Mouse (Mus musculus) adrenal gland, postnatal 25 days (tissue): Measurements from ENCODE around the gene Ttc27. TPM values are rescaled to one million over a fixed set of nuclear protein-coding genes. Genes with fewer than 3 reads are reported as not detected.
"Not testable (repeated sequence)": the region's sequence is repeated elsewhere in the genome, so short reads cannot be mapped to it uniquely, and the experiment has no call there.

Experiments
- DNase-seq: peaks from one replicate; pipeline ENCODE4 v3.0.0; 2021; ENCODE audit warnings: mixed read lengths
- long read RNA-seq: library from polyadenylated mRNA; stranded (forward); transcript quantifications from one replicate; pipeline ENCODE4 v2.0.0, GENCODE M21; 2021
- total RNA-seq: library from RNA; stranded (reverse); gene quantifications from 2 replicates; pipeline ENCODE4 v1.2.3, GENCODE M21; 2021

Gene Ttc27
- total RNA-seq = 24.2 and 31.7 TPM in 2 replicates
- long read RNA-seq, partial matches to known transcripts = 2 of 9 reads
- long read RNA-seq, other reads (novel, unspliced or antisense) = 3 of 9 reads

DNA sequence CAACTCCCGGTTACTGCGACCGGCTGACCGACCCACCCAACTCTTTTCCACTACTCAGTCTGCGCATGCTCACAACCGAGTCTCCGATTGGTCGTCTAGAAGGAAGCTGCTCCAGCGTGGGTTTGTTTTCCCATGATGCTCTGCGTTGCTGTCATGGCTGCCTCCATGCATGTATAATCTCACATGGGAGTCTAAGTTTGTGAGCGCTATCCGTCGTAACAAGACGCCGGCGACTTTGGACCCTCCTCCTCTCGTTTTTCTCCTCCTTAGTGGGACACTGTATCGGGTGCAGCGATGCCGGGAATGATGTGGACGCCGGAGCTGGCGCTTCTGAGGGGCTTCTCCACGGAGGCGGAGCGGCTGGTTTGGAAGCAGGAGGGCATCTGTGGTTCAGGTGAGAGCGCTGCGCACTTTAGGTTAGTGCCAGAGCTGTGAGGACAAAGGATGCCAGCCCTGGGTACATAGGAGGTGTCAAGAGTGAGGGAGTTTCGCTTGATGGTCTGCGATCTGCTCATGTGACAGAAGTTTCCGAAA, at the start of gene Ttc27:
TSS of gene Ttc27 (plus strand) at position 115 of the 534 bp plus-strand sequence.
- DNase-seq = peak; percentile 95

DNA sequence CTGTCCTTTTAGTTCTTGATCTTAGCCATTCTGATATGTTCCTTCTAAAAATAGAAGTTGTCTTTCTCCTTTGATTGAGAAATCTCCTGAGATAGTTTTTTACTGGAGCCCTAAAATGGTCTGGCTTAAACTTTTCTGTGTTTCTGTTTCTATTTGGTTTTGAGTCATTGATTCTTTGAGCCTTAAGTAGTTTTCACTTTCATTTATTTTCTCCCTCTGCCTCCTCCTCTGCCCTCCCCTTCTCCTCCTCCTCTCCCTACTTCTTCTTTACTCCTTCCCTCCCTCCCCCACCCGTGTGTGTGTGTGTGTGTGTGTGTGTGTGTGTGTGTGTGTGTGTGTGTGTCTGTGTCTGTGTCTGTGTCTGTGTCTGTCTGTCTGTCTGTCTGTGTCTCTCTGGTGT, 49.5 kb upstream of the Ttc27 start:
- no peak for DNase-seq

DNA sequence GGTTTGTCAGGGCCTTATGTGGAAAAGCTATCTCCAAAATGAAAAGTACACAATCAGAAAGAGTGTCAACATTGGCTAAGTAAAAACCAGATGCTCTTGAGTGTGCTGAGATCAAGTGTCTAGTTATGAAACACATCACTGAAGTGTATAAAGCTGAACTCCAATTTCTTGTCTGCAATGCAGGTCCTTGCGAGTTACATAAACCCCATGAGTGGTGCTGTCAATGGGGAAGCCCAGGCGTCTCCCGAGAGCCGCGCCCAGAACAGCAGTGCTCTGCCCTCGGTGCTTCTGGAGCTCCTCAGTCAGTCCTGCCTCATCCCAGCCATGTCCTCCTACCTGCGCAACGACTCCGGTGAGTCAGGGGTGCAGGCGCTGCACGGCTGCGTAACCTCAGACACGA, 47.5 kb upstream of the Ttc27 start:
- no peak for DNase-seq

DNA sequence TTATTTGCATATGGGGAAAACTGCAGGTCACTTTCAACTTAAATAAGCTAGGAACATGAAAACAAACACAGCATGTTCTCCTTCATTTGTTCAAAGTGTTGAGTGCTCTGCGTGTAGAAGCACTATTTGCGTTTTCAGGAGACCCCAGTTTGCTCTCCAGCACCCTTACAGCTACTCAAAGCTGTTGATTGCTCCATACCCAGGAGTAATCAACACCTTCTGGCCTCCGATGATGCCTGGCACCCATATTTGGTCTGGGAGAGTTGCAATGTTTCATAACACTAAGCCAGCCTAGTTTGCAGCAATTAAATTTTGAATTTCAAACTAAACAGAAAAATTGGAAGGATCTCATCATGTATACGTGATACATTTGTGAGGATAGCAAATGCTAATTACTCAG, 45.1 kb upstream of the Ttc27 start:
- DNase-seq = no peak

DNA sequence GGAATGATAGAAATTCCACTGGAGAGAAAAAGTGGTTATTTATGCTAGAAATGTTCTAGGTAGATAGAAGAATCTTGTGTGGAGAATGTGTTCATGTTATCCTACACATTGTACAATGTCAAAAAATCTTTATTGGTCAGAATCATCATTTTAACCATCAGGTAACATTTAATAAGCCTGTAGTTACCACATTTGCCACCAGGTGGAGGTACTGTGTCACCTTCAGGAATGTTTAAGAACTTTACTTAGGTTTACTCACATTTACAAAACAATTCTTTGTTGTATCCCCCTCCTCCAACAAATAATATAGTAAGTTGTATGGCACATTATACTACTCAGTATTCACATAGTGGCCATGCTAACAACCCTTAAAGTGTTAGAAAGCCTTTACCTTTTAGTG, 44.3 kb upstream of the Ttc27 start:
- DNase-seq = no peak

DNA sequence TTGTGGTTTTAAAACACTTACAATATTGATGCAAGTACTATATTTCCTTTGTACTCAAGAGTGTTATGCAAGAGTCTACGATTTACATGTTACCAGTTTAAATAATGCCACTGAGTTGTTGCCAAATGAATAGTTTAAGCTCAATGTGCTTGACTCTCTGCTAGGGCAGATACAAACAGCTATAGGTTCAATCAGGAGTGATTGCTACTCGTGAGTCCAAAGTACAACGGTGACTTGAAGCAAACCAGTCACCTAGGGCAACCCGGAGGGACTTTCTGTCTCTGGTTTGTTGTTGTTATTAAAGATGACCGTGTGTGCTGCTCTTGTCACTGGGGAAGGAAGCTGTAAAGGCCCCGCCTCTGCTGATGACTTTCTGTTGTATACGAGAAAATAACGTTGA, 39.5 kb upstream of the Ttc27 start:
- no peak for DNase-seq

DNA sequence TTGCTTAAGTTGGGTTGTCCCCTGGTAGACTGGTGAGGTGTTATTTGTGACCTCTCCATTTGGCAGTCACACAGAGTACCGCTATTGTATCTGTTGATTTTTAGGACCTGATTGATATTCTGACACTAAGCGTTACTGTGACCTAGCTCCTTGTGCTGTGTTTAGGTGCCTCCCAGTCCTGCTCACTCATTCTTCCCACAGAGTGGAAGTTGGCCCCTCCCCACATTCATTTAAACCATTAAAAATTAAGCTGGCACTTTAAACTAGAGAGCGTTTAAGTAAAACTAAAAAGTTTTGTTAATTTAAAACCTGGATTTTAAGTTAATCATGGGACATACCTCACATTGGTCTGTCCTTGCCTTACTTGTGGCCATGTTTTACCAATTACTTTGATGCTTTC, 32.6 kb upstream of the Ttc27 start:
- DNase-seq = no peak

DNA sequence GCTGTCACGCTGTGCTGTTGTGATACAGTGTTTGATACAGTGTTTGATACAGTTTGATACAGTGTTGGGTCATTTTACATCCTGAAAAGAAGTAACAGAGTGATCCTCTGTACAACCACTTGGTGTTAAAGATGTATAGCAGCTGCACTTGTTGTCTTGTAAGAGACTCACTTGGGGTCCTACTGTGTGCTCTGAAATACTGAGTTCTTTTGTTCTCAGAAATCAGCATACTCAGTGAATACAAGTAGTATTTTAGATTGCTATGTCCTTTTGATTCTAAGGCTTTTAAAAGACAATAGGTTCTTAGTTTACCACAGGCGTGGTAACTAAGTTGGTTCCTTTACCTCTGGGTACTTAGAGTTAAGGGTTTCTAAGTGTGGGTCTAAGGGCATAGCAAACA, 29.0 kb upstream of the Ttc27 start:
- DNase-seq = no peak

DNA sequence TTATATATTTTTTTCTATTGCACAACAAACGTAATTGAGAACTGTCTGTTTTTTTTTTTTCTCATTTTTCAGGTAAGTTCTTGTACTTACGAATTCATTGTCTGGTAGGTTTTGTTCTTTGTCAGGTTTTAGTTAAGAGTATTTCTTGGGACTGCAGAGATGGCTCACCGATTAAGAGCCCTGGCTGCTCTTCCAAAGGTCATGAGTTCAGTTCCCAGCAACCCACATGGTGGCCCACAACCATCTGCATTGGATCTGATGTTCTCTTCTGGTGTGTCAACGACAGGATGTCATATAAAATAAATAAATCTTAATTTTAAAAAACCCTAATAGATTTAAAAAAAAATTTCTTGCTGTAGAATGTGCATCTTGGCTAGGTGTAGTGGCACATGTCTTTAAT, 28.1 kb upstream of the Ttc27 start:
- DNase-seq = no peak

DNA sequence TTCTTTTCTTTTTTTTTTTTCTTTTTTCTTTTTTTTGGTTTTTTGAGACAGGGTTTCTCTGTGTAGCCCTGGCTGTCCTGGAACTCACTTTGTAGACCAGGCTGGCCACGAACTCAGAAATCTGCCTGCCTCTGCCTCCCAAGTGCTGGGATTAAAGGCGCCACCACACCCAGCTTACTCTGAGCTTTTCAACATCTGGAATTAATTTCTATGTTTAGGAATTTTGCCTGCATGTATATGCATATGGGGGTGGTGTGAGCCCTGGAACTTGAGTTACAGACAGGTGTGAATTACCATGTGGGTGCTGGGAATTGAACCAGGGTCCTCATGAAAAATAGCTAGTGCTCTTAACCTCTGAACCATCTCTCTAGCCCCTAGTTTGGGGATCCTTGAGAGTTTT, 15.9 kb upstream of the Ttc27 start:
- DNase-seq = not testable (repeated sequence)

DNA sequence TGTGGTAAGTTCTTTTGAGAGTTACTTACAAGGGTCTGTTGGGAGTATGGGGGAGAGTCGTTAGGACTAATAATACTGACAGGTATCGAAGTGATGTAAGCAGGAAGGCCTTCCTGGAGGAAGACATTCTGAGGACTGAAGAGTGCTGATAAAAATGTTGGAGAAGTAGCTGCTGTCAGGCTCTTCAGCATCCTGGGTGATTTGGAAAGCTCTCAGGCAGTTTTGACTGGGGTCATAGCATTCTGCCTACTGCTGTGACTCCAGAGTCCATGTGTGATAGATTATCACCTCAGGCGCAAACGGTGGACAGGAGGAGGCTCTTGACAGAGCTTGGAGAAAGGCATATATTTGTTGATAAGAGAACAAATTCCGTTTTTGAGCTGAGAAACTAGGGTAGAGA, 12.1 kb upstream of the Ttc27 start:
- DNase-seq = no peak

DNA sequence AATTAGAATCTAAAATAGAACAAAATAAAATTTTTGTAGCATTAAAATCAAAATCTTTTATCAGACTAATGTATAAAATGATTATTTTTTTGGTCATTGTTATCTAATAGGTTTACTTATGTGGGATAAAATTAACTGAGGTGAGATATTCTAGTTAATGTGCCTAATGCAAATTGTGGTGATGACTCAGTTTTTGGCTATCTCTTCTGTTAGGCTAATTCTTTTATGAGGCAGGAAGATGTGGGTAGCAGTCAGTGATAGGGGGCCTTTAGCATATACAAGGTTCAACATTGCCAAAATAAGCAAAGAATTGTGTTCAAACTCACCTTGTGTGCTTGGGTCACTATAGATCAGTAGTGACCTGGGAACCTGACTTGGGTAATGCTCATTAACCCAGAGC, 10.9 kb upstream of the Ttc27 start:
- DNase-seq = no peak

DNA sequence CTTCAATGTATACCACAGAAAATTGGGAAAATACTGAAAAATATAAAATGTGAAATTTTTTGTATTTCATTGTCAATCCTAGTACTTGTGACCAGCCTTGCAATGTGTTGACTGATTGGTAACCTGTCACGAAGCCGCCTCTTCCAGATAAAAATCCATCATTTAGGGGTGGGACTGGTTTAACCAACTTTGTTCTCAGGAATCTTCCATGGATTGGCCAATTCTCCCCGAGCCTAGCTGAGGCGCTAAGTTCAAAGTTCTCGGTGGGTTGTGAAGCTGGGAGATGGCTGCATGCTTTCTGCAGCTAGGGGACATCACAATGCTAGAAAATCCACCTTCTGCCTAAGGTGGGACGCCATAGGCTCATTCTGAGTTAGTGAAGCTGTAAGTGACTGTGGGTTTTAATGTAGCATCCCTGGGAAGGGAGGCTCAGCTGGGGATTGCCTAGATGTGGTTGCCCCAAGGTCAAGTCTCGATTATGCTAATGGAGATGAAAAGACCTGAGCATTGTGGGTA, 9.8 kb upstream of the Ttc27 start:
- DNase-seq = no peak

DNA sequence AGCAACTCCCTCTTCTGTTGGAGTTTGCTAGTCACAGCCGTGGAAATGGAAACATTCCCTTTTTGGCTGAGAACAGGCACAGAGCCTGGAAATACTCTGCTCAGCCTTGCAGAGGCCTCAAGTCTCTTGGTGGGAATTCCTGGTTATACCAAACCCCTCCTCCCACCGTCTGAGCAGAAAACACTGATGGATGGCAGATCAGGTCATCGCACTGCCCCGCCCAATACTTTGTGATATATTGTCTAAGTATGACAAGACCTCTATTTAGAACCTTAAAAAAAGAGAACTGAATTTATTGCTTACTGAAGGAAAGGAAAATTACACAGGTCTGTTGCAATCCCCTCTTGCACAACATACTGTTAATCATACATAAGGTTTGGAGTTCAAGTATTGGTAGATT, 6.8 kb upstream of the Ttc27 start:
- DNase-seq = peak; percentile 8

DNA sequence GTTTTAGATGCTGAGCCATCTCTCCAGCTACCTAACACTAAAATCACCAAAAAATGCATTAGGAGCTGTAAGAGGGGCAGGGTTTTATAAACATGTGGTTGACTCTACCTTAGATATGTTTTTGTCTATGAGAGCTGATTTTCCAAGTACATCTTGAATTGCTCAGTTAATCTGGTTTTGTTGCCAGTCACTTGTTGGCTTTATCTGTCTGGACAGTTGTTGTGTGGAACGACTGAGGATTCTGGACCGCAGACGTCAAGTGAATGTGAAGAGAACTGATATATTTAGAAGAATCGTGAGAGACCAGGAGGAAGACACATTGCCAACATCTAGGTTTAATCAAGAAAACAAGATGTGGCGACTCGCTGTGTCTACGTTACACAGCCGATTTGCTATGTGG, 5.9 kb upstream of the Ttc27 start:
- DNase-seq = no peak

DNA sequence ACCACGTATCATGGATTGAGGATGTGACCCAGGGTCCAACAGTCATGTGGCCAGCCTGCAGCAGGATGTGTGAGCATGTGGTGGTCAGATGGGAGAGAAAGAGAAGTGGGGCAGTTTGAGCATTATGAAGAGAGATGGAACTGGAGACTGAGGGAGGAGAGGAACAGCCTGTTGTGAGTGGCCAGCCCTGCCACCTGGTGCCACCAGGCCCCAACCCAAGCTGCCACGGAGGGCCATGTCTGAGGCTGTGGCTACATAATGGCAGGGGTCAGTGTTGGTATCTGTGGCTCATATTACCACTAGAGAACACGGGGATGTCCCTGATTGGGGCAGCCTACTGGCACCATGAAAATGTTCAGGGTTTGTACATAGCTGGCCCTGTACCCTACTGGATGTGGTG, 2.4 kb upstream of the Ttc27 start:
- no peak for DNase-seq

DNA sequence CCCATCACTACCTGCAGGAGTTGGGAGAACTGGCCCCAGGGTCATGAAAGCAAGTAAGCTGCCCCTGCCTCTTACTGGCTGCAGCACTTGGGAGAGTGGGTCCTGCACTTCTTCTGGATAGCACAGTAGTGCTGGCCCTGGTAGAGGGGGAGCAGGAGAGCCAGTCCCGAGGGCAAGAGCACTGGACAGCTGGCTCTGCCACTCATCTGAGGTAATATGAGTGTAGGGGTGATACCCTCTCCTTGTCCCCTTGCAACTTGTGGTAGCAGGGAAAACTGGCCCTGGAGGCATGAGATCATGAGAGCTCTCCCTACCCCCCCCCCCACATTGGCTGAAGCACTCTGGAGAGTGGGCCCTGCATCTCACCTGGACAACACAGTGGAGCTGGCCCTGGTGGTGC, 1.8 kb upstream of the Ttc27 start:
- no peak for DNase-seq

DNA sequence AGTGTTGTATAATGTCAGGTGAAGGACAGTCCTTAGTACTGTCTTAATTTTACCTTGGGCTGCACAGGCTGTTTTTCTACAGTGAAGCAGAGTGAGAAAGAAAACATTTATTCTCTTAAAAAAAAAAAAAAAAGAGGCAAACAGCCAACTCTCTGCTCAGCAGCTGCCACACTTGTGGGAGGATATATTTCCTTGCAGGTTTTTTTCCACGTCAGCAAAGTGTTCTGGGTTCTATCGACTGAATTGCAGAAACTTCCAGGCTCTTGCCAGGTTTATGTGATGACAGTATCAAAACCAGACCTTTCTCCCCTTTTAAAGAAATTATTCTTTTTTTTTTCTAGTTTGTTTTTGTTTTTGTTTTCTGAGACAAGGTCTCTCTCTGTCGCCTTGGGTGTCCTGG, 889 bp upstream of the Ttc27 start:
- no peak for DNase-seq

DNA sequence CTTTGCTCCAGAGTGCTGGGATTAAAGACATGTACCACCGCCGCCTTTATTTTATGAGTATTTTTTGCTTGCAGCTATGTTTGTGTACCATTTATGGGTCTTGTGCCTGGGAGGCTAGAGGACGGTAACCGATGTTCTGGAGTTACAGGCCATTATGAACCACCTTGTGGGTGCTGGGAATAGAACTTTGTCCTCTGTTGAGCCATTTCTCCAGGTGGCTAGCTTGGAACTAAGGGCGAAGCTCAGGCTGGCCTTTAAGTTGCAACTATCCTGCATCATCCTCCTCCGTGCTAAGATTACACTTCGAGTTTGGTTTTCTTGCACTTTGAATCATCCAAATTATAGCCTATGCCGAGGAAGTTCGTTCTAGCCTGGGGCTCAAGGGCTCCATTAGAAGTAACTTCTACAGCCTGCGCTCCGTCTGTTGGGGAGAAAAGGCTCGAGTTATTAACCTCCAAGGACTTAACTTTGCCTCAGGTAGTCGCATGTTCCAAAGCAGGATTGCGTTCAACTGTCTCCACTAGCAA, 378 bp upstream of the Ttc27 start:
- no peak for DNase-seq

DNA sequence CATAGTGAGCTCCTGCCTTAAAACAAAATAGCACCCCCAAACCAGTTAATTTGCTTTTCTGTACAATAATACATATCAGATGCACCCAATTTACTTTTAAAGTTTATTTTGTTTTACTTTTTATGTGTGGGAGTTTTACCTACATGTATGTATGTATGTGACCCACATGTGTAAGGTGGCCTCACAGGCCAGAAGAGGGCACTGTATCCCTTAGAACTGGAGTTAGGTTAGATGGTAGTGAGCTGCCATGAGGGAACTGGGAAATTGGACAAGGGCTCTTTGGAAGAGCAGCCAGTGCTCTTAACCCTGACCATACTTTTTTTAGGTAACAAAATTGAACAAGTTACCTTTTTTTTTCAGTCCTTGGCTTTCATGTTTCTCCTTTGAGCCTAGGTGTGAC, 15.3 kb downstream of the Ttc27 start:
- no peak for DNase-seq

DNA sequence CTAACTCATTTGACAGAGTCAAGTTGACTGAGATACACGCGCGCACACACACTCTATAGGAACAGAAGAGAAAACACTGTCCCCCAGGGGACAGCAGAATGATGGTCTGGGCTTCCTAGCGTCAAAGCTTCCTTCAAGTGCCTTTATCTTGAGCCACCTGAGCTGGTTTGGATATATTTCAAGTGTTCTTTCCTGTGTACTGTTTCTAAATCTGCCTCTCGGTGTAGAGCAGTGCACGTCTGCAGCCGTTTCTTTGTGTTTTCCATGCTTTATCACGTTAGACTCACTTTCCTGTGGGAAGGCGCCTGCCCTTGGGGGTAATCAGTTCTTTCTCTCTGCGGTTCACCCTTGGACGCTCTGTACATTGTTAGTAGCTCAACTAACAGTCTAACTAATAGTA, 17.9 kb downstream of the Ttc27 start:
- DNase-seq = no peak

DNA sequence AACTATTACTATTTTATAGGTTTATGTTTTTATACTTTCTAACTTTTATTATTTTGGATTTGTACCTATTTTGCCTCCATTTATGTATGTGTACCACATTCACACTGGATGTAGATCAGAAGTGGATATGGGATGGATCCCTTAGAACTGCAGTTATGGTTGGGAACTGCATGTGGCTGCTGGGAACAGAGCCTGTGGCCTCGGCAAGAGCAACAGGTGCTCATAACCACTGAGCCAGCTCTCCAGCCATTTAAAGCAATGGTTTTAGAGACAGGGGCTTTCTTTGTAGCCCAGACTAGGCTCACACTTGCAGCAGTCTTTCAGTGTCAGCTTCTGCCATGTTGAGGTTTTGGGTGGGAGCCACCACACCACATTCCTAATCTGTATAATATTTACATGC, 32.1 kb downstream of the Ttc27 start:
- no peak for DNase-seq

DNA sequence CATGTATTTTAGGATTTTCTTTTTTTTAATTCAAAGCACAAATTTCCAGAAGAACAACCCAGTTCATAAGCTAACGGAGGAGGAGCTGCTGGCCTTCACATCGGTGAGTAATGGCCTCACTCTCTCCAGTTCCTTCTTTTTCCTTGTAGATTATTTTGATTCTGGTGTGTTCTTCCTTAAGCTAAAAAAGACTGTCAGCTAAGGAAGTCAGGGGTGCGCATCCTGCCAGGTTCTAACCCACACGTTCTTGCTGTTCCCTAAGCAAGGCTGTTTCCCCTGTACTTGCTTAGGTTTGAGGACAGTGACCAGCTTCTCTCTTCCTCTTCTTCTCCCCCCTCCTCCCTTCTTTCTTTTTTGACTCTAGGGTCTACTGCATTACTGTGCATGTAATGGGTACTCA, 33.5 kb downstream of the Ttc27 start:
- no peak for DNase-seq

DNA sequence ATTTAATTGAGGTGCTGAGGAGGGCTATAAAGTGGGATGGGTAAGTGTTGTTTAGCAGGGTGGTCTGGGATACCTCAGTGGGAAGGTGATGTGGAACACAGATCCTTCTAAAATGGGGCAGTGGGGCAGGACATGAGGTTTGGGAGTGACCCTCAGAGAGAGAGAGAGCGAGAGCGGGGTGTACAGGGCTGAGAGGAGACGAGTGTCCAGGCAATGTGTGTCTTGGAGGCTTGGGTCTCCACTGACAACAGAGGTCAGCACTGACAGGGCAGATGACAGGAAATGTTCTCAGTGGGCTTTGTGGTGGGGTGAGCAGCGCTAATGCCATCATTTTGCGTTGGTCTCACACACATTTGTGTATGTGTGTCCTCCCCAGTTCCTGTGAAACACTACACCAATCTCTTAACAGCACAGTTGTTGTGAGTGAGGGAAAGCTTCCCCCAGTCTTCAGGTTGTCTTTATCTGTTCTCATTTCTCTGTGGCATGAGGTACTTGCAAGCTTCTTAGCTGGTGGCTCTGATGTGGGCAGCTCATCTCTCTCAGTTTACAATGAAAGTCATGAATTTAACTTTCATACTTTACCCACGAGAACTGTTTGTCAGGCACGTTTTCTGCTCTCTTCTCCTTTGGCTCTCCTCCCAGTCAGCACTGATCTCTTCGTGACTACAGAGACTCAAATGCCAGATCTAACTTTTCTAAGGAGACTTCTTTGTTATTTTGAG, 35.5 kb downstream of the Ttc27 start:
- DNase-seq = no peak
